Mouse (Mus musculus) heart, embryonic 13.5 days (tissue): ENCODE data around the gene 5430419D17Rik. TPM values are rescaled to one million over a fixed set of nuclear protein-coding genes. Genes with fewer than 3 reads are reported as not detected.

Experiments
- ATAC-seq: fragments of 200-750 bp; cut with Nextera tagmentation; 2 replicates; pipeline ENCODE4 v1.8.0; 2017; ENCODE audit warnings: moderate TSS enrichment; ENCODE audit not compliant: insufficient number of reproducible peaks, low FRiP score, low TSS enrichment; ENCODE audit errors: extremely low read depth
- H3K27ac ChIP-seq: fragments of 300-500 bp; sonication (generic); replicated peaks from 2 replicates; pipeline ENCODE4 v1.5.1; 2015; ENCODE audit warnings: moderate library complexity, mild to moderate bottlenecking, inconsistent platforms
- H3K27me3 ChIP-seq: fragments of 300-500 bp; sonication (generic); replicated peaks from 2 replicates; pipeline ENCODE4 v1.6.1; 2015; ENCODE audit warnings: mild to moderate bottlenecking, inconsistent platforms
- H3K36me3 ChIP-seq: fragments of 300-500 bp; sonication (generic); 2 replicates; pipeline ENCODE4 v1.6.1; 2015; ENCODE audit warnings: mild to moderate bottlenecking, inconsistent platforms
- H3K4me1 ChIP-seq: fragments of 300-500 bp; sonication (generic); 2 replicates; pipeline ENCODE4 v1.6.1; 2015; ENCODE audit warnings: inconsistent platforms
- H3K4me2 ChIP-seq: fragments of 300-500 bp; sonication (generic); 2 replicates; pipeline ENCODE4 v1.6.1; 2015; ENCODE audit warnings: inconsistent platforms, mild to moderate bottlenecking, moderate library complexity
- H3K4me3 ChIP-seq: fragments of 300-500 bp; sonication (generic); 2 replicates; pipeline ENCODE4 v1.5.1; 2015; ENCODE audit warnings: moderate library complexity, mild to moderate bottlenecking, inconsistent platforms
- H3K9ac ChIP-seq: fragments of 300-500 bp; sonication (generic); 2 replicates; pipeline ENCODE4 v1.6.1; 2015; ENCODE audit warnings: inconsistent platforms, mild to moderate bottlenecking, moderate library complexity
- H3K9me3 ChIP-seq: fragments of 300-500 bp; sonication (generic); 2 replicates; pipeline ENCODE4 v1.6.1; 2016; ENCODE audit warnings: inconsistent platforms
- WGBS: fragments of 180-500 bp; shearing (Covaris S2); methylation state at CpG from one replicate; pipeline ENCODE4 v1.1.7; 2015; ENCODE audit warnings: mixed read lengths; 5-methylcytosine and 5-hydroxymethylcytosine counted together
- polyA plus RNA-seq: library from polyadenylated mRNA; unstranded; fragments of >200 nt; fragmentation: Nextera tagmentation; extraction: Ambion mirVana; gene quantifications from 2 replicates; pipeline ENCODE4 v1.2.1, GENCODE M21; 2015

5430419D17Rik gene
- polyA plus RNA-seq, 1 experiment from 2014 or later, result 0.09 TPM

GRCm38 (mm10) chr7:131314493-131314892 lies 140.3 kb downstream of the 5430419D17Rik start:
- Histone ChIP-seq H3K4me1 (peaks cover 7% of the 10 kb centered on the region), H3K36me3 (no peaks in the 10 kb centered on the region), H3K9me3 (no peaks in the 10 kb centered on the region), H3K27ac (no peak overlapping the region), H3K27me3 (no peaks in the 10 kb centered on the region), H3K4me2 (no peak overlapping the region), H3K9ac (no peak overlapping the region), H3K4me3 (no peak overlapping the region)
- 73% methylated on average over 7 of the region's 7 CpGs for WGBS
- ATAC-seq, result no peak

GRCm38 (mm10) chr7:131317587-131317986 lies 143.4 kb downstream of the 5430419D17Rik start:
- no peaks in the 10 kb centered on the region for H3K9me3 ChIP-seq
- peaks cover 7% of the 10 kb centered on the region for H3K4me1 ChIP-seq
- H3K9ac ChIP-seq, result no peak overlapping the region
- no peaks in the 10 kb centered on the region for H3K27me3 ChIP-seq
- H3K4me2 ChIP-seq, result no peak overlapping the region
- 45% methylated on average over 12 of the region's 12 CpGs for WGBS
- no peaks in the 10 kb centered on the region for H3K36me3 ChIP-seq
- no peak overlapping the region for H3K4me3 ChIP-seq
- ATAC-seq, result no peak
- no peak overlapping the region for H3K27ac ChIP-seq

DNA sequence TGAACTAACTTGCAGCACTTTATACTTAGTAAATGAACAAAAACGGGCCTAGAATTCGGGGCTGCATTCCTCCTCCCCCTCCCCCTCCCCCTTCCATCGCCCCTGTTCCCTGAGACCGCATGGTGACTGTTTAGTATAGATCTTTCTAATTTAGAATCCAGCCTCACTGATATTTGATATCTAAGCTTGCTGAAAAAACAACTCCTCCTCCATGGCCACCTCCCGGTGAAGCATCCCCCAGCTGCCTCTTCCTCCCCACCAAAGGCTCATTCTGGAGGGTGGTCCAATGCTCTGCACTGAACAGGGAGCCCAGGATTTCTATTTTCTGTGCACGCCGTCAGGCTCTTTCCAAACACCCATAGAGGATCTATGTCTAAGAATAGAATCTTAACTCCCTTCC lies 144.1 kb downstream of the 5430419D17Rik start:
- no peak overlapping the region for H3K9ac ChIP-seq
- no peaks in the 10 kb centered on the region for H3K36me3 ChIP-seq
- no peaks in the 10 kb centered on the region for H3K27me3 ChIP-seq
- no peak overlapping the region for H3K4me3 ChIP-seq
- 0 out of 2 replicates have a peak overlapping the region, but pooled peaks have one; percentile 59 for H3K27ac ChIP-seq
- ATAC-seq, result no peak
- WGBS, result 41% methylated on average over 5 of the region's 7 CpGs
- peaks cover 7% of the 10 kb centered on the region for H3K4me1 ChIP-seq
- peak overlapping the region; percentile 38; the same call in 1 of the 2 replicates for H3K4me2 ChIP-seq
- no peaks in the 10 kb centered on the region for H3K9me3 ChIP-seq

DNA sequence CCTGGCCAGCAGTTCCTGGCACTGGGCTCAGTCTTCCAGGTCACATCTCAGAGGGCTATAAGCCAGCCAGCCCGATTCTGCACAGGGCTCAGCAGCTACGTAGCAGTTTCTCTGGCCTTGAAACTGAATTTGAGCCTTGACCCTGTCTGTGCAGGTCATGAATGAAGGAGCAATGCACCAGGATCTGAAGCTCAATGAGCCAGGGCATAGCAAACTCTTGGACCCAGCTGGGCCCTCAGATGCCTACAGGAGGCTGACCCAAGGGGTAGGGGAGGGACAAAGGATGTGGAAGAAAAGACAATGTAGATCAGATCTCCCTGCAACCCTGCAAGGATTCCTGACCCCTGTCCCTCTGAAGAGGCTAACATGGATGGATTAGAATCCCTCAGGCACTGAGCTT lies 148.0 kb downstream of the 5430419D17Rik start, which contains the start of gene Cuzd1:
Cuzd1 (minus strand) TSS at position 101 of the 400 bp plus-strand sequence.
- Histone ChIP-seq H3K4me1 (peaks cover 7% of the 10 kb centered on the region), H3K9me3 (no peaks in the 10 kb centered on the region), H3K36me3 (no peaks in the 10 kb centered on the region), H3K27me3 (no peaks in the 10 kb centered on the region), H3K4me3 (no peak within 1 kb of the TSS), H3K27ac (no peak within 1 kb of the TSS), H3K4me2 (no peak within 1 kb of the TSS), H3K9ac (no peak within 1 kb of the TSS)
- 74% methylated on average over 2 of the region's 2 CpGs for WGBS
- no peak for ATAC-seq

GRCm38 (mm10) chr7:131327054-131327453 lies 152.9 kb downstream of the 5430419D17Rik start:
- Histone ChIP-seq H3K9me3 (no peaks in the 10 kb centered on the region), H3K4me1 (no peaks in the 10 kb centered on the region), H3K27me3 (no peaks in the 10 kb centered on the region), H3K4me2 (no peak overlapping the region), H3K9ac (no peak overlapping the region), H3K27ac (no peak overlapping the region), H3K4me3 (no peak overlapping the region), H3K36me3 (no peaks in the 10 kb centered on the region)
- no peak for ATAC-seq
- 80% methylated on average over 5 of the region's 5 CpGs for WGBS

DNA sequence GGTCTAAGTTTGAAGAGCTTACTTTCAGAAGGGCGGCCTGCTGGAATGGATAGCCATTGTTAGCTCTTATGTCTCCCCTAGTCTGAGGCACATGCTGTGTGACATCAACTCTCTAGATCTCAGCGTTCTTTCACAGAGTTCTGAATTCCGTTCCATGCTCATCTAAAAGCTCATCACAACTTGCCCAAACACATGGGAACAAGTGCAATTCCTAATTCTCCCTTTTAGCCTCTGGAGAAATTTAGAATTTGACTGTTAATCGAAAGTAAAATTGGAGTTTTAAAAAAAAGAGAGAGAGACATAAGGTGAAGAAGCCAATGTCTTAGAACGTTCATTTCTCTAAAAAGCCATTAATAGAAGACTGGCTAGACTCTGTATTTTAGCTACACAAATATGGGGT lies 155.2 kb downstream of the 5430419D17Rik start, which contains the start of gene Fam24b:
Fam24b (minus strand) TSS at position 101 of the 400 bp plus-strand sequence.
- H3K36me3 ChIP-seq, result no peaks in the 10 kb centered on the region
- no peak within 1 kb of the TSS for H3K9ac ChIP-seq
- no peaks in the 10 kb centered on the region for H3K27me3 ChIP-seq
- H3K4me3 ChIP-seq, result no peak within 1 kb of the TSS
- no peaks in the 10 kb centered on the region for H3K4me1 ChIP-seq
- no peaks in the 10 kb centered on the region for H3K9me3 ChIP-seq
- 86% methylated on average over 5 of the region's 5 CpGs for WGBS
- no peak within 1 kb of the TSS for H3K4me2 ChIP-seq
- ATAC-seq, result no peak
- no peak within 1 kb of the TSS for H3K27ac ChIP-seq

DNA sequence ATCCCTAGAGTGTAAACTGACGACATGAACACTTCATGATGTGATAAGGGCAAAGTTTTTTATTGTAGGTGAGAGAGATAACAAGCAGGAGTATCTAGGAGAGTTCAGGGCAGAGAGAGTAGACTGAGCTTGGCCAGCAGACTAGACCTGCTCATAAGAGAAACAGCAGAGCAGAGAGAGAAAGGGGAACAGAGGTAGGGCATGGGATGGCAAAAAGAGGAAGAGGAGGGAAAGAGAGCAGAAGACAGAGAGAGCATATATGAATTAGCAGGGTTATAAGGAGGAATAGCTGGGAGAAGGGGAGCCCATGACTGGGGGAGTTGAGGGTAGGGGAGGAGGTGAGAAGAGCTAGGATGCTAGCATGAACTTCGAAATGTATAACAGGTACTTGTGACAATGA lies 157.5 kb downstream of the 5430419D17Rik start:
- Histone ChIP-seq H3K27ac (no peak overlapping the region), H3K4me1 (no peaks in the 10 kb centered on the region), H3K9ac (no peak overlapping the region), H3K4me3 (no peak overlapping the region), H3K9me3 (no peaks in the 10 kb centered on the region), H3K36me3 (no peaks in the 10 kb centered on the region), H3K4me2 (no peak overlapping the region), H3K27me3 (no peaks in the 10 kb centered on the region)
- 48% methylated on average over 2 of the region's 2 CpGs for WGBS
- ATAC-seq, result no peak

DNA sequence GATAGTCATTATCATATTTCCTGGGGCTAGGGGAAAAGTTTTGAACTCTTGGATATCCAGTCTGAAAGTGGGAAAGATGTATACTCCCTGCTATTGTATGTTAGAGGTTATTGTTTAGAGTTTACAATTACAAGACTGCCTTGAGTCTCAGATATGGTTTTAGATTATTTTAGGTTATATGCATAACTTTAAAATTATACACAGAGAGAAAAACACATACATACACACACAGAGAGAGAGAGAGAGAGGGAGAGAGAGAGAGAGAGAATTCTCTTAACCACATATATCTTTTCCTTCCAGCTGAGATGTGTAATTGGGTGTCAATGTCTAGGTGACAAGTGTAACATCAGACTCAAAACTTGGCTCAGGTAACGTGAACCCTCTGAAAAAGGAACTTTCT lies 159.4 kb downstream of the 5430419D17Rik start, which contains the start of gene Fam24a:
Fam24a (plus strand) TSS at position 301 of the 400 bp plus-strand sequence.
- Histone ChIP-seq H3K9ac (no peak within 1 kb of the TSS), H3K36me3 (peaks cover 4% of the 10 kb centered on the region; the same call in 1 of the 2 replicates), H3K27ac (no peak within 1 kb of the TSS), H3K4me2 (no peak within 1 kb of the TSS), H3K9me3 (no peaks in the 10 kb centered on the region), H3K27me3 (no peaks in the 10 kb centered on the region), H3K4me3 (no peak within 1 kb of the TSS), H3K4me1 (no peaks in the 10 kb centered on the region)
- 53% methylated on average over 1 of the region's 1 CpGs for WGBS
- no peak for ATAC-seq

DNA sequence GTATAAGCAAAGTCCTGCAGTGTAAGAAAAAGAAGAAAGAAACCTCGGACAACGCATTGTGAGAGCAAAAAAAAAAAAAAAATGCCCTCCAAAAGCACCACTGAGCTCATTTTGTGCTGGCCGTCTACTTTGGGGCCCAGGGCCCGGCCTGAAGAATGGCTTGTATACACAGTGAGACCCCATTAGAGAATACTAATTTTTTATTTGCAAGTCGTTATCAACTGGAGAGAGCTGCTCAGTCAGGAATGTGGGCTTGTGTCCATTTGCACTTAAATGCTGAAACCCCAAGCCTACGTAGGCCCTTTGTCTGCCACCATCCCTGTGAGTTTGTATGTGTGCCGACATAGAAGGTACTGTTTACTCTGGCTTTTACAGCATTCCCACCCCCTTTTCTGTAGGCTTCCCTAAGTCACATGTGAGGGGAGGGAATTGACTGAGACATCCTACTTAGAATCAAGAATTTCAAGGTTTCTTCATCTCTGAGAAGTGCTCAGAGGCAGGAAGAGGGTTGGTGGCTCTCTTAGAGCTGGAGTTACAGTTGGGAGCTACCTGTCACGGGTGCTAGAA lies 163.4 kb downstream of the 5430419D17Rik start:
- no peaks in the 10 kb centered on the region for H3K9me3 ChIP-seq
- H3K27ac ChIP-seq, result no peak overlapping the region
- 71% methylated on average over 8 of the region's 8 CpGs for WGBS
- H3K27me3 ChIP-seq, result no peaks in the 10 kb centered on the region
- peaks cover 37% of the 10 kb centered on the region for H3K36me3 ChIP-seq
- no peaks in the 10 kb centered on the region for H3K4me1 ChIP-seq
- H3K4me3 ChIP-seq, result no peak overlapping the region
- H3K4me2 ChIP-seq, result no peak overlapping the region
- no peak for ATAC-seq
- no peak overlapping the region for H3K9ac ChIP-seq

GRCm38 (mm10) chr7:131345856-131346541 lies 171.8 kb downstream of the 5430419D17Rik start:
- H3K36me3 ChIP-seq, result peaks cover 94% of the 10 kb centered on the region

More at GRCm38 (mm10) chr7:131345856-131346541, 171.8 kb downstream of the 5430419D17Rik start:
- Histone ChIP-seq H3K27ac (no peak overlapping the region), H3K4me1 (no peaks in the 10 kb centered on the region), H3K27me3 (no peaks in the 10 kb centered on the region), H3K4me3 (no peak overlapping the region), H3K4me2 (no peak overlapping the region), H3K9ac (no peak overlapping the region), H3K9me3 (no peaks in the 10 kb centered on the region)
- WGBS, result 86% methylated on average over 7 of the region's 7 CpGs
- ATAC-seq, result no peak
